Comparison of ENCODE assay signal across 20 mouse cellular contexts in the genomic region with DNA sequence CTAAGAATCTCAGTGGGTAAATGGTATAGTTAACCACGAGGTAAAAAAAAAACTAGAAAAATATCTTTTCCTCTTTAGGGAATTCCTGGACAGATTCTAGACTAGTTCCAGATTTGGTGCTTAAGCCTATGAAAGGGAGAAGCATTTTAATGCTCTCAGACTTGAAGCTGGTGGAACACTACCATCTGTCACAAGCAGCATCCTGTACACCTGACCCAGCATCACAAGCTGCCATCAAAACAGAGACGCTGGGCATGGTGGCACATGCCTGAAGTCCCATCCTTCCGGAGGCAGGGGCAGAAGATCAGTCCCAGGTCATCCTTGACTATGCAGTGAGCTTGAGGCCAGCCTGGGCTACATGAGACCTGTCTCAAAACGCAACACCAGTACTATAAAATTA.
DNase-seq lines count a peak whose midpoint lies in the region; ATAC-seq lines count a peak whose summit lies in the region.
"Had no signal": no experiment of that assay in that cellular context is flagged by ENCODE, and none has a peak within 500 bp of the region (broad histone marks: within the 10 kb centered on the region; RNA-seq: fewer than 3 reads in every experiment).

No protein-coding gene starts in this region.

- DNase-seq in right cerebral cortex, postnatal 25 days, result peak; percentile 19
- DNase-seq in right cerebral cortex, postnatal 10 days (ENCODE audit: low spot score in 2 of 2), result no peak
- peak; percentile 47 to 57 for DNase-seq in cerebellum, adult 18-20 months
- DNase-seq in cerebellum, adult 9-11 months, result peak; percentile 44
- DNase-seq in cerebellum, postnatal 36 days, result peak; percentile 51 to 52
- DNase-seq in lung, postnatal 25 days (ENCODE audit: low spot score), result no peak
- DNase-seq in lung, adult 18-20 months, result no peak
- DNase-seq: adrenal gland, adult 2 months; adrenal gland, postnatal 25 days; embryo, embryonic 11 days; gastrocnemius, postnatal 14 days; heart, adult 2 months; kidney, adult 18-20 months had no signal

- no peak overlapping the region for H3K27ac ChIP-seq in kidney, embryonic 15.5 days
- H3K27ac ChIP-seq: embryonic facial prominence, embryonic 13.5 days; forebrain, embryonic 13.5 days; heart, adult 2 months; hindbrain, embryonic 10.5 days; hindbrain, embryonic 14.5 days; intestine, embryonic 15.5 days had no signal

- H3K4me1 ChIP-seq in kidney, embryonic 15.5 days, result 0 out of 2 replicates have a peak, but pooled peaks cover 3% of the 10 kb centered on the region
- H3K4me1 ChIP-seq: hindbrain, embryonic 10.5 days; intestine, embryonic 15.5 days had no signal

- no peaks in the 10 kb centered on the region for H3K9me3 ChIP-seq in kidney, embryonic 15.5 days (replicated peaks)
- H3K9me3 ChIP-seq: embryonic facial prominence, embryonic 13.5 days; forebrain, embryonic 13.5 days; heart, embryonic 12.5 days; hindbrain, embryonic 10.5 days; intestine, embryonic 15.5 days had no signal

- no peak overlapping the region for H3K4me2 ChIP-seq in kidney, embryonic 15.5 days
- H3K4me2 ChIP-seq: embryonic facial prominence, embryonic 13.5 days; forebrain, embryonic 13.5 days; heart, embryonic 12.5 days; hindbrain, embryonic 14.5 days; intestine, embryonic 15.5 days had no signal

- no peak overlapping the region for H3K9ac ChIP-seq in kidney, embryonic 15.5 days
- H3K9ac ChIP-seq: embryonic facial prominence, embryonic 13.5 days; forebrain, embryonic 13.5 days; heart, embryonic 12.5 days; hindbrain, embryonic 14.5 days; intestine, embryonic 15.5 days had no signal

- no peaks in the 10 kb centered on the region for H3K27me3 ChIP-seq in kidney, embryonic 15.5 days
- H3K27me3 ChIP-seq: embryonic facial prominence, embryonic 13.5 days; forebrain, embryonic 13.5 days; heart, embryonic 12.5 days; intestine, embryonic 15.5 days had no signal

- WGBS in kidney, embryonic 15.5 days, result 90% methylated on average over 4 of the region's 4 CpGs

- H3K4me3 ChIP-seq in kidney, embryonic 15.5 days (replicated peaks), result no peak overlapping the region
- H3K4me3 ChIP-seq: embryonic facial prominence, embryonic 13.5 days; forebrain, embryonic 13.5 days; heart, adult 2 months; heart, embryonic 12.5 days; hindbrain, embryonic 10.5 days; intestine, embryonic 15.5 days had no signal

- no peaks in the 10 kb centered on the region for H3K36me3 ChIP-seq in kidney, embryonic 15.5 days
- H3K36me3 ChIP-seq: embryonic facial prominence, embryonic 13.5 days; heart, embryonic 12.5 days; hindbrain, embryonic 10.5 days; intestine, embryonic 15.5 days had no signal

- no peak for ATAC-seq in kidney, embryonic 15.5 days (replicated peaks; ENCODE audit: low FRiP score)
- ATAC-seq: forebrain, embryonic 13.5 days; intestine, embryonic 15.5 days had no signal

Comparison
In these comparisons a context has a peak if more than half of its experiments do, and no peak if none do; other contexts are left out.
1. DNase-seq: peak in right cerebral cortex, postnatal 25 days (single experiment), cerebellum, adult 18-20 months (2 of 2), cerebellum, adult 9-11 months (single experiment) and cerebellum, postnatal 36 days (2 of 2); none in right cerebral cortex, postnatal 10 days (0 of 2), lung, postnatal 25 days (single experiment) and lung, adult 18-20 months (0 of 2).